In genomic region chr13:96593621-96594020, GRCm38 (mm10) we compare ENCODE assay signal across 7 mouse cellular contexts. TPM values are rescaled to one million over a fixed set of nuclear protein-coding genes. Genes with fewer than 3 reads are reported as not detected.
DNase-seq lines count a peak whose midpoint lies in the region; ATAC-seq and TF ChIP-seq lines count a peak whose summit lies in the region.

No protein-coding gene starts in this region.

- H3K4me2 ChIP-seq in kidney, postnatal 0 days (ENCODE audit: low read length): no peak overlapping the region

- no peaks in the 10 kb centered on the region for H3K36me3 ChIP-seq in kidney, postnatal 0 days (ENCODE audit: insufficient read depth, low read length)

- 0 out of 2 replicates have a peak, but pooled peaks have one; percentile 40 for ATAC-seq in kidney, postnatal 0 days (replicated peaks; ENCODE audit: low FRiP score, low read depth)
- ATAC-seq in activated CD4-positive, CD25-positive, alpha-beta regulatory T cell, adult 4 months: peak; percentile 84

- peak; percentile 93 for DNase-seq in kidney, postnatal 0 days (ENCODE audit: low spot score)
- DNase-seq in kidney, postnatal 25 days: no peak
- peak; percentile 34 for DNase-seq in ES-CJ7 (ENCODE audit: low read depth, low spot score)
- peak; percentile 12 to 59 for DNase-seq in kidney, postnatal 36 days
- DNase-seq in urinary bladder, postnatal 10 days (ENCODE audit: low spot score): no peak
- DNase-seq in right cerebral cortex, postnatal 14 days: no peak

- 4% methylated on average over 1 of the region's 1 CpGs for WGBS in kidney, postnatal 0 days

- H3K27ac ChIP-seq in kidney, postnatal 0 days: no peak overlapping the region

- peak; percentile 91 for TF ChIP-seq CTCF in kidney, postnatal 0 days (IDR thresholded peaks at IDR 0.05; ENCODE audit: low read depth)

- no peak overlapping the region for H3K4me3 ChIP-seq in kidney, postnatal 0 days (replicated peaks; ENCODE audit: low read depth, low read length)

- no peaks in the 10 kb centered on the region for H3K9me3 ChIP-seq in kidney, postnatal 0 days (replicated peaks; ENCODE audit: low read length)

- H3K27me3 ChIP-seq in kidney, postnatal 0 days (ENCODE audit: insufficient read depth, low read length): no peaks in the 10 kb centered on the region

- no peak overlapping the region for H3K9ac ChIP-seq in kidney, postnatal 0 days (ENCODE audit: low read depth, low read length)

- no peaks in the 10 kb centered on the region for H3K4me1 ChIP-seq in kidney, postnatal 0 days (replicated peaks; ENCODE audit: insufficient read depth, low read length)

RNA-seq across cellular contexts. Expression of gene Col4a3bp, which starts 51.2 kb away (rescaled TPM):
- polyA plus RNA-seq in kidney, postnatal 0 days (2015; fragmentation: Nextera tagmentation; extraction: Ambion mirVana): 6.5 and 6.7 TPM in 2 replicates
- polyA plus RNA-seq in activated CD4-positive, CD25-positive, alpha-beta regulatory T cell, adult 4 months (2017; shearing (Covaris generic)): 1 to 10 TPM; 5.6 to 8.7 TPM

RNA-seq across cellular contexts. Expression of gene Polk, which starts 51.2 kb away (rescaled TPM):
- polyA plus RNA-seq in kidney, postnatal 0 days (2015; fragmentation: Nextera tagmentation; extraction: Ambion mirVana): 4.1 and 5.2 TPM in 2 replicates
- 10 to 100 TPM; 23.3 to 28.0 TPM for polyA plus RNA-seq in activated CD4-positive, CD25-positive, alpha-beta regulatory T cell, adult 4 months (2017; shearing (Covaris generic))

Comparison
In these comparisons a context has a peak if more than half of its experiments do, and no peak if none do; other contexts are left out.
1. DNase-seq: peak in kidney, postnatal 0 days (single experiment), ES-CJ7 (single experiment) and kidney, postnatal 36 days (2 of 2); none in kidney, postnatal 25 days (0 of 2), urinary bladder, postnatal 10 days (single experiment) and right cerebral cortex, postnatal 14 days (single experiment).